Mouse (Mus musculus) left cerebral cortex, postnatal 10 days (tissue): ENCODE results near the gene Cntnap3. TPM values are rescaled to one million over a fixed set of nuclear protein-coding genes. Genes with fewer than 3 reads are reported as not detected.
"Not testable (repeated sequence)": the region's sequence is repeated elsewhere in the genome, so short reads cannot be mapped to it uniquely, and the experiment has no call there.

Experiments
- DNase-seq, 2 experiments: peaks; one replicate each; pipeline ENCODE4 v3.0.0; 2021 to 2022; ENCODE audit warnings: low spot score in 2 of 2, mixed read lengths in 1 of 2; ENCODE audit errors: extremely low spot score in 1 of 2
- intact Hi-C: fragments of 180-260 bp; cut with DNase I; formaldehyde crosslinking; loops from one replicate; pipeline ENCODE4 v1.15.1; 2025
- total RNA-seq, 2 experiments: library from RNA; stranded (reverse); gene quantifications; 2 replicates each; pipeline ENCODE4 v1.2.3; 2021

Cntnap3 gene
- 10 to 100 TPM; 15.1 to 17.5 TPM for total RNA-seq

GRCm38 (mm10) chr13:64903585-64904208 is at the start of gene Cntnap3:
Gene Cntnap3, minus strand, starts transcription at chr13:64903955.
- intact Hi-C loops, result loop anchor here (2.0 to 10.0 kb wide), 2 partner anchors 455 to 579 kb away; no protein-coding TSS in a partner anchor
- DNase-seq, result peak; percentile 37 to 51

DNA sequence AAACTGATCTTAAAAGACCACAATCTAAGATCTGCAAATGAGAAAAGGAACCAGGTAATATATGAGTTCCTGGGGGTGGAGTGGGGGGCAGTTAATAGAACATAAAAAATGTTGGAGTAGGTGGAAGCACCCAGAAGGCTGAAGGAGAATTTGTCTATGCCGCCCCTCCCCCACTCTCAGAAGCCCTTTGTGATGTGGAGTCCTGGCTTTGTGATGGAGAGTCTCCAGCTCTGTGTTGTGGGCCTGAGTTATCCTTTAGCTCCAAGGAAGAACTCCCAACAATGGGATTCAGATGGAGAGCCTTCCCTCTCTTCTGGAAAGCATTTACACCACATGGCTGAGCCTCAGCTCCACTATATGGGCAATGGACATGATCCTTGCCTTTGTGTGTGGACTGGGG is 13.4 kb upstream of the Cntnap3 start, which contains the start of gene Spata31:
TSS of gene Spata31 (plus strand) at position 216 of the 400 bp plus-strand sequence.
- DNase-seq, result no peak
- intact Hi-C loops, result no loop called here

DNA sequence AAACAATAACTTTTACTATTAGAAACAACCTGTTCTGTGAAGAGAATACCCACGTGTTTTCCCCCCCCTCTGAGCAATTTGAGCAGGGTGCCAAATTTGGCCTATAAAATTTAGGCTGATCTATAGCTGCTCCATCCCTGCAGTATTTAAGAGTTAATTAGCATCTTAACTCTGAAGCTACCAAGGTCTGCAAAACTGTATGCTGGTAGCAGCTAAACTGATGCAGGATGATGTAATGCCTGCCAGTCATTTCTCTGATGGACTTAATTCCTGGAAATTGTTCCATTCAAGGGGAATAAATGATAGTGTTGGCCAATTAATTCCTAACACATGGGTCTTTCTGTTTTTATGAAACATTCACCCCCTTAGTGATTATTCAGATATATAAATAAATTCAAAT is 623 bp downstream of the Cntnap3 start:
- intact Hi-C loops, result loop anchor here (2.0 to 10.0 kb wide), 2 partner anchors 454 to 578 kb away; no protein-coding TSS in a partner anchor
- no peak for DNase-seq

DNA sequence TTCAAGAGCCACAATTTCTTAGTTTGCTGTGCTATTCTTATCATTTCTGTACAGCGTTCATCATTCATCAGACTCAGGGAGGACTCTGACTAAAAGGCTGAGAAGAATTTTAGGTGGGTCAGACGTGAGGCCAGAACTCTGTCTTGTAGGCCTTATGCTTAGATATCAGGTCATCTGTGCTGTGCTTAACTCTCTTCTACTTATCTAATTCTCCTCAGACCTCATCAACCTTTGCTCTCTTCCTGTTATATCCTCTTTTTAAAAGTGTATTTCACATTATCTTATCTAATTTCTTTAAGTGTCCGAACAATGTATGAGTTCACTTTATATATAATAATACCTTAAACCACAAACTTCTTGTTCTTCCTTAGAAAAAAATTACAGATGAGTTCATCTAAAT is 38.4 kb downstream of the Cntnap3 start:
- no peak for DNase-seq
- intact Hi-C loops, result no loop called here

DNA sequence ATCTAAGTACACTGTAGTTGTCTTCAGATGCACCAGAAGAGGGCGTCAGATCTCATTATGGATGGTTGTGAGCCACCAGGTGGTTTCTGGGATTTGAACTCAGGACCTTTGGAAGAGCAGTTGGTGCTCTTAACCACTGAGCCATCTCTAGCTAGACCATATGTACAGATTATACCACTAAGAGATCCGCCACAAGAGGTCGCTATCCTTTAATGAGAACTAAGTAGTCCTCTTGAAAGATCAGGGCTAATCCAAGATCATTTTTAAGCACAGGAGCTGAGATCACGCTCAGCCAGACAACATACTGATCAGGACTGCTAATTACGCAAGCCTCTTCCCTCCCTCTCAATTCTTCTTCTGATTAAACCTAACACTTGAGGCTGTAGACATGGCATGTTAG is 78.9 kb downstream of the Cntnap3 start:
- peak in 1 of 2 experiments; percentile 17 for DNase-seq
- intact Hi-C loops, result not testable (repeated sequence)

- intact Hi-C loops, result no loop called here
- no peak for DNase-seq
These were observed 158.4 kb downstream of the Cntnap3 start for GRCm38 (mm10) chr13:64745383-64745782.

DNA sequence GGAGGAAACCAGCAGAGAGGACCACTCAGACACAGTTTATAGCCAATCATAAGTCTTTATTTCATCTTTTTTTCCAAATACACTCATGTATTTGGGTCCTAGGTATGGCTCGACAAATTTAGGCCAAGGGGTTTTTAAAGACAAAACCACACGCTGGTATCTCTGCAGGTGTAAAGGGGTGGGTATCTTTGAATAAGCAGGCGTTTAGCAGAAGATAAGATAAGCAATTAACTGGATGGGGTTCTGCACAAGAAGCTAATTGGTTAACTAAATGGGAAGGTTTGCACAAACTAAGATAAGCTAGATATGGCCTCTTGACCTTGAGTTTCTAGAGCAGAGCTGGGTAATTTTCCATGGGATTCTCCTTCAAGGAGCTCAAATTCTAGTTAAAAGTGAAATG is 171.5 kb downstream of the Cntnap3 start:
- no peak for DNase-seq
- intact Hi-C loops, result no loop called here

DNA sequence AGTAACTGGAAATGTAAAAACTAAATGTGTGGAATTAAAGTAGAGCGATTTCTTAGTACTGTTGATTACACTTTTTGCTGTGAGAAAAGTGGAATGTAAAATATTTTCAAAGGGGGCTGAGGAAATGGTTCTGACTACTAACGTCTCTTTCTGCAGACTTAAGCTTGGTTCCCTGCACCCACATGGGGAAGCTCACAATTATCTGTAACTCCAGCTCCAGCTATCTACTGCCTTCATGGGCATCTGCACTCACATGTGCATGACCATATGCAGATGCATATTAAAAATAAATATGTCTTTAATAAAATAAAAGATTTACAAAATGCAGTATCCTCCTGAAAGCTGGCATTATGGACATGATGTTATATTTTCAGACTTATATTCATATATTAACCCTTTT is 187.0 kb downstream of the Cntnap3 start:
- DNase-seq, result no peak
- intact Hi-C loops, result no loop called here

- intact Hi-C loops, result no loop called here
- DNase-seq, result no peak
These were observed 211.3 kb downstream of the Cntnap3 start for GRCm38 (mm10) chr13:64692463-64692862.

Other genes starting within 250 kb of the Cntnap3 start
- not detected for gene Spata31, start 13.5 kb upstream of the Cntnap3 start, total RNA-seq
- not detected for gene Spata31d1c, start 129.1 kb upstream of the Cntnap3 start, total RNA-seq
- gene Prss47, start 148.8 kb upstream of the Cntnap3 start, total RNA-seq, result not detected
- 10 to 100 TPM; 28.7 to 33.4 TPM for gene Mfsd14b, start 209.0 kb upstream of the Cntnap3 start, total RNA-seq
- not detected for gene Olfr465-ps1, start 234.1 kb upstream of the Cntnap3 start, total RNA-seq
- gene Olfr466, start 246.3 kb upstream of the Cntnap3 start, total RNA-seq, result not detected